Mouse (Mus musculus) embryonic facial prominence, embryonic 12.5 days (tissue): ENCODE measurements around the gene Mia2. TPM values are rescaled to one million over a fixed set of nuclear protein-coding genes. Genes with fewer than 3 reads are reported as not detected.
A peak's percentile ranks its signal among the peaks of the same experiment; 100 is the strongest.

Experiments used
- ATAC-seq: fragments of 200-750 bp; cut with Nextera tagmentation; 2 replicates; pipeline ENCODE4 v1.8.0; 2017; ENCODE audit not compliant: insufficient number of reproducible peaks, insufficient read depth, low FRiP score, low TSS enrichment
- H3K27ac ChIP-seq: fragments of 300-500 bp; sonication (generic); 2 replicates; pipeline ENCODE4 v1.5.1; 2016; ENCODE audit warnings: mild to moderate bottlenecking
- H3K27me3 ChIP-seq: fragments of 300-500 bp; sonication (generic); 2 replicates; pipeline ENCODE4 v1.6.1; 2016; ENCODE audit warnings: mild to moderate bottlenecking, moderate library complexity
- H3K36me3 ChIP-seq: fragments of 300-500 bp; sonication (generic); 2 replicates; pipeline ENCODE4 v1.6.1; 2016; ENCODE audit warnings: mild to moderate bottlenecking
- H3K4me1 ChIP-seq: fragments of 300-500 bp; sonication (generic); 2 replicates; pipeline ENCODE4 v1.6.1; 2016
- H3K4me2 ChIP-seq: fragments of 300-500 bp; sonication (generic); replicated peaks from 2 replicates; pipeline ENCODE4 v1.6.1; 2016; ENCODE audit warnings: mild to moderate bottlenecking, moderate library complexity
- H3K4me3 ChIP-seq: fragments of 300-500 bp; sonication (generic); 2 replicates; pipeline ENCODE4 v1.5.1; 2016; ENCODE audit warnings: mild to moderate bottlenecking
- H3K9ac ChIP-seq: fragments of 300-500 bp; sonication (generic); 2 replicates; pipeline ENCODE4 v1.6.1; 2016; ENCODE audit warnings: mild to moderate bottlenecking, moderate library complexity
- H3K9me3 ChIP-seq: fragments of 300-500 bp; sonication (generic); 2 replicates; pipeline ENCODE4 v1.6.1; 2016; ENCODE audit warnings: mild to moderate bottlenecking, moderate library complexity
- WGBS: fragments of 180-500 bp; shearing (Covaris S2); methylation state at CpG from one replicate; pipeline ENCODE4 v1.1.7; 2016; 5-methylcytosine and 5-hydroxymethylcytosine counted together
- polyA plus RNA-seq: library from polyadenylated mRNA; unstranded; fragments of >200 nt; fragmentation: Nextera tagmentation; extraction: Ambion mirVana; gene quantifications from 2 replicates; pipeline ENCODE4 v1.2.1, GENCODE M21; 2016

Gene Mia2
- polyA plus RNA-seq, 1 experiment from 2014 or later: 60.3 TPM

GRCm38 (mm10) chr12:59105914-59106313 lies 10.3 kb downstream of the Mia2 start:
- WGBS: 76% methylated on average over 6 of the region's 6 CpGs
- no peak for ATAC-seq

GRCm38 (mm10) chr12:59106491-59106890 lies 10.9 kb downstream of the Mia2 start:
- H3K4me3 ChIP-seq: no peak overlapping the region
- H3K4me1 ChIP-seq: no peaks in the 10 kb centered on the region
- no peaks in the 10 kb centered on the region for H3K27me3 ChIP-seq
- H3K4me2 ChIP-seq: no peak overlapping the region
- H3K9ac ChIP-seq: no peak overlapping the region
- WGBS: 82% methylated on average over 5 of the region's 5 CpGs
- H3K9me3 ChIP-seq: no peaks in the 10 kb centered on the region
- no peak overlapping the region for H3K27ac ChIP-seq
- no peaks in the 10 kb centered on the region for H3K36me3 ChIP-seq
- no peak for ATAC-seq

More at GRCm38 (mm10) chr12:59105914-59106313, 10.3 kb downstream of the Mia2 start:
- no peaks in the 10 kb centered on the region for H3K27me3 ChIP-seq
- no peak overlapping the region for H3K4me3 ChIP-seq
- H3K4me1 ChIP-seq: no peaks in the 10 kb centered on the region
- no peaks in the 10 kb centered on the region for H3K36me3 ChIP-seq
- no peak overlapping the region for H3K4me2 ChIP-seq
- no peak overlapping the region for H3K27ac ChIP-seq
- no peak overlapping the region for H3K9ac ChIP-seq
- H3K9me3 ChIP-seq: no peaks in the 10 kb centered on the region

DNA sequence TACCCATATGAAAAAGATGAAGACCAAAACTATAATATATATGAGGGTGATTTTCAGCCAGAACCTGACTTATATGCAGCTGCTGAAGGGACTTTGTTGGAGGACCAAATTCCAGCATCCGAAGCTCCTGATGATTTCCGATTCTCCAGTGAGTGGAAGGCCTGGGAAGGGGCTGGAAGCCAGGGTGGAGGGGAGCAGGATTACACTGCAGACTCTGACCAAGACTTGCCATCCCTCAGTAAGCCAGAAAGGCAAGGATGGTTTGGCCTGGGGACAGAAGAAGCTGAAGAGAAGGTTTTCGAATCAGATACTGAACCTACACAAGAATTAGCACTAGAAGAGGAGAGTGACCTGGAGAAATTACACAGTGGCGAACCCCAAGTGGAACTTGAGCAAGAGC lies 12.3 kb downstream of the Mia2 start:
- no peak overlapping the region for H3K4me2 ChIP-seq
- no peak for ATAC-seq
- 86% methylated on average over 4 of the region's 4 CpGs for WGBS
- H3K4me1 ChIP-seq: no peaks in the 10 kb centered on the region
- no peak overlapping the region for H3K27ac ChIP-seq
- H3K9ac ChIP-seq: no peak overlapping the region
- H3K36me3 ChIP-seq: no peaks in the 10 kb centered on the region
- no peaks in the 10 kb centered on the region for H3K9me3 ChIP-seq
- H3K4me3 ChIP-seq: no peak overlapping the region
- no peaks in the 10 kb centered on the region for H3K27me3 ChIP-seq

DNA sequence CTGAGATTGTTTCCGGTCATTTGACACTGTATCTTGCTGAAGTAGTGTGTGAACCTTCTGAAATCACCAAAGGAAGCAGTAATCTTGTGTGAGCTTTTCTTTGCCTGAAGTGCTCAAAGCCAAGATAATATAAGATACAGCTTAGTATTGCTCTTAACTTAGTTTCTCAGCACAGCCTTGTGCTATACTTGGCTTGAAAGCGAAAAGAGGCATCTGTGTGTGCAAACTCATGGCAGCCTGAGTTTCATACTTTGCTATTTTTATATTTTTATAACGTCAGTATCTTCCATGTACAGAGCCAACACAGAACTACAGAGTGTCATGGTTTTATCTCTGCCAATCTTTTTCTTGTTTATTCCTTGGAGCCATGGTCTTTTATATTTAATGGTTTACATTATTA lies 21.6 kb downstream of the Mia2 start:
- Histone ChIP-seq H3K9me3 (no peaks in the 10 kb centered on the region), H3K4me3 (no peak overlapping the region), H3K36me3 (no peaks in the 10 kb centered on the region), H3K9ac (no peak overlapping the region), H3K27ac (no peak overlapping the region), H3K4me2 (no peak overlapping the region), H3K27me3 (no peaks in the 10 kb centered on the region), H3K4me1 (no peaks in the 10 kb centered on the region)
- no peak for ATAC-seq
- 82% methylated on average over 3 of the region's 3 CpGs for WGBS

- Histone ChIP-seq H3K4me2 (no peak overlapping the region), H3K9ac (no peak overlapping the region), H3K9me3 (no peaks in the 10 kb centered on the region), H3K27me3 (no peaks in the 10 kb centered on the region), H3K27ac (no peak overlapping the region), H3K4me3 (no peak overlapping the region), H3K36me3 (no peaks in the 10 kb centered on the region), H3K4me1 (peaks cover 4% of the 10 kb centered on the region; the same call in 1 of the 2 replicates)
- no peak for ATAC-seq
- 86% methylated on average over 2 of the region's 2 CpGs for WGBS
Observed at GRCm38 (mm10) chr12:59125426-59125825, 29.8 kb downstream of the Mia2 start.

DNA sequence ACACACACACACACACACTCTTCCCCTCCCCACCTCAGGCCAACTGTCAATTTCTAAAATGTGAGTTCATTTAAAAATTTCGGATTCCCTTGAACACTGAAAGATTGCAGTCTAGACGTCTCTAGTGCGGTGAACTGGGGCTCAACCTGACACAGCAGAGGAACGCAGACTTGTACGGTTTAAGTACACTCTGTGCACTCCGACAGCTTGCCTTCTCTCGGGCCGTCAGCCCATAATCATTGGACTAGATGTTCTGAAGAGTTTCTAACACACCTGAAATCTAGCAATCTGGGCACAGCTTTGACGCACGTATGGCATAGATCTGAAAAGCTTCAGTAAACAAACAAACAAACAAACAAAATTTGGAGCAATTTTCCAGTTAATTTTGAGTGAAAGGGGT lies 32.9 kb downstream of the Mia2 start:
- H3K4me2 ChIP-seq: no peak overlapping the region
- 78% methylated on average over 10 of the region's 10 CpGs for WGBS
- H3K9me3 ChIP-seq: no peaks in the 10 kb centered on the region
- peaks cover 16% of the 10 kb centered on the region for H3K4me1 ChIP-seq
- no peak for ATAC-seq
- no peaks in the 10 kb centered on the region for H3K36me3 ChIP-seq
- H3K27ac ChIP-seq: no peak overlapping the region
- no peak overlapping the region for H3K9ac ChIP-seq
- no peaks in the 10 kb centered on the region for H3K27me3 ChIP-seq
- no peak overlapping the region for H3K4me3 ChIP-seq

DNA sequence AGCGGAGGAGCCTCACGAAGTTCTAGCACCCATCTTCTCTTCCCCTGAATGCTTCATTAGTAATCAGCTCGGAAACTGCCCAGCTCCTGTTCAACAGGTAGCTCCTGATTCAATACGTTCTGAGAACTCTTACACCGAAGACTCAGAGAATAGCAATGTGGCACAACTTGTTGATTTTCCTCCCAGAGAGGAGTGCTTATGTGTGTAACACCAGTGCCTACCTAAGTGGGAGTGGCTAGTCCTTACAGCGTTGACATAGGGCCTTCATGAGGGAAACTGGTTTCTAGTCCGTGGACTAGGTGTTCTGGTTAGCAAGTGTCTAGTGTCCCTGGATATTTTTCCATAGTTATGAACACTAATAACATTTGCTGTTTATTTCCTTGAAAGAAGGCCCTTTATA lies 33.4 kb downstream of the Mia2 start:
- Histone ChIP-seq H3K36me3 (no peaks in the 10 kb centered on the region), H3K9ac (no peak overlapping the region), H3K4me3 (no peak overlapping the region), H3K27ac (no peak overlapping the region), H3K27me3 (no peaks in the 10 kb centered on the region), H3K4me2 (0 out of 2 replicates have a peak overlapping the region, but pooled peaks have one; percentile 68), H3K9me3 (no peaks in the 10 kb centered on the region), H3K4me1 (peaks cover 16% of the 10 kb centered on the region)
- no peak for ATAC-seq
- WGBS: 47% methylated on average over 7 of the region's 7 CpGs

GRCm38 (mm10) chr12:59129592-59129991 lies 34.0 kb downstream of the Mia2 start:
- ATAC-seq: no peak
- Histone ChIP-seq H3K4me2 (peak overlapping the region; percentile 68), H3K9me3 (no peaks in the 10 kb centered on the region), H3K4me3 (peak overlapping the region; percentile 81), H3K27me3 (no peaks in the 10 kb centered on the region), H3K36me3 (no peaks in the 10 kb centered on the region), H3K27ac (peak overlapping the region; percentile 41; the same call in 1 of the 2 replicates), H3K4me1 (peaks cover 16% of the 10 kb centered on the region), H3K9ac (no peak overlapping the region)
- 10% methylated on average over 6 of the region's 6 CpGs for WGBS

GRCm38 (mm10) chr12:59130249-59130648 lies 34.6 kb downstream of the Mia2 start:
- H3K9ac ChIP-seq: peak overlapping the region; percentile 96
- H3K27ac ChIP-seq: peak overlapping the region; percentile 96
- ATAC-seq: no peak
- H3K36me3 ChIP-seq: no peaks in the 10 kb centered on the region
- no peaks in the 10 kb centered on the region for H3K9me3 ChIP-seq
- peak overlapping the region; percentile 68 for H3K4me2 ChIP-seq
- H3K4me3 ChIP-seq: peak overlapping the region; percentile 81
- 8% methylated on average over 3 of the region's 3 CpGs for WGBS
- H3K27me3 ChIP-seq: no peaks in the 10 kb centered on the region
- H3K4me1 ChIP-seq: peaks cover 16% of the 10 kb centered on the region

DNA sequence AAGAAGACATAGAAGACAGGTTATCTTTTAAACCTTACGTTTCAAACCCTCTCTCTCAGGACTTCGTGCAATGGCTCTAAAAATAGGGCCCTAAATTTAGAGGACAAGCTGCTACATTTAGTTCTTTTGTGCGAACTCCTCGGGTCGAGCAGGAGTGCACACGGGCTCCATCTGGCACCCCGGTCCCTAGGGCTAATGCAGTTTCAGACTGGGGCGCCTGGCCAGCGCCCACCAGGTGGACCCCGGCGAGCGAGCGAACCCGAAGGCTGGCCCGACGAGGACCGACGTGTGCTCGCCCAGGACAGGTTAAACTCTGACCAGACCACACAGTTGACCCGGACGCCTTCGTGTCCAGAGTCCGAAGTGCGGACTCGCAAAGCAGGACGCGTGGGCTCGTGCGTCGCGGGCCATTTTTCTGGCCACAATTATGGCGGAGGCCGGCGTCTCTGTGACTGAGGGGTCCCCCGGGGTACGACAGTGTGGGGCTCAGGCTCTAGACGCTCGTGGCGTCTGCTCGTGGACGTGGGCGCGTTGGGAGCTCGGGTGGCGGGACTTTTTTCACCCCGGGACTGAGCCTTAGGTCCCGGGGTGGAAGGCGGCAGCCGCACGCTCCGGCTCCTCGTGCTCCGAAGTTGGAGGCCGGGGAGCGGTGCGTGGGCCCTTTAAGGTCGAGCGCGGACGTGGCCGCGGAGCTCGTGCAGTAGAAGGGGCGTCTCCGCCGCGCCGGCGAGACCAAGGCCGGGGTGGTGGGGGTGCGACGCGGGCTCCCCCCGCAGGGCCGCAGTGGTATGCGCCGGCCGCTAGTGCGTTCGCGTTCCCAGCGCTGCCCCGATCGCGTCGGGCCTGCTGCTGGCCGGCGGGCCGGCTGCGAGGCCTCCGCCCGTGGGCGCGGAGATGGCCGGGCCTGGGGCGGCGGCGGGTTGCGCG lies 35.3 kb downstream of the Mia2 start:
- under 1% methylated on average over 96 of the region's 100 CpGs for WGBS
- no peaks in the 10 kb centered on the region for H3K36me3 ChIP-seq
- H3K4me3 ChIP-seq: peak overlapping the region; percentile 81
- peak overlapping the region; percentile 96 for H3K27ac ChIP-seq
- H3K4me1 ChIP-seq: peaks cover 16% of the 10 kb centered on the region
- H3K9me3 ChIP-seq: no peaks in the 10 kb centered on the region
- peak overlapping the region; percentile 96 for H3K9ac ChIP-seq
- H3K27me3 ChIP-seq: no peaks in the 10 kb centered on the region
- ATAC-seq: peak; percentile 93
- peak overlapping the region; percentile 68 for H3K4me2 ChIP-seq

DNA sequence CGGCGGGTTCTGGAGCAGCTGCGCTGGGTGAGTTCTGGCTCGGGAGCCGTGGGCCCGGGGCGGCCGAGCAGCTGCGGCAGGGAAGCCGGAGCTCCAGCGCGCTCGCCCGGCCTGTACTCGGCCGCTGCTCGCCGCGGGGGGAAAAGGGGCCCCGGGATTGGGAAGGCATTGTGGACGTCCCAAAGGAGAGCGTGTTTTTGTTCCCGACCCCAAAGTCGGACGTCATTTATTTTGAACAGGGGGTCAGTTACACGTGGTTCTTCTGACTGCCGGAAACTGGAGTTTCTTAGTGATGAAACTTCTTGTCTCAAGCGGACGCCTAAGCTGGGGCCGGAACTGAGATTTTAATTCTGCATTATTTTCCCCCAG lies 36.0 kb downstream of the Mia2 start:
- H3K27ac ChIP-seq: peak overlapping the region; percentile 96
- peaks cover 16% of the 10 kb centered on the region for H3K4me1 ChIP-seq
- H3K4me2 ChIP-seq: peak overlapping the region; percentile 68
- H3K4me3 ChIP-seq: peak overlapping the region; percentile 81
- H3K27me3 ChIP-seq: no peaks in the 10 kb centered on the region
- H3K36me3 ChIP-seq: 0 out of 2 replicates have a peak, but pooled peaks cover 2% of the 10 kb centered on the region
- peak overlapping the region; percentile 96 for H3K9ac ChIP-seq
- peak; percentile 47 for ATAC-seq
- H3K9me3 ChIP-seq: no peaks in the 10 kb centered on the region
- WGBS: under 1% methylated on average over 30 of the region's 30 CpGs

DNA sequence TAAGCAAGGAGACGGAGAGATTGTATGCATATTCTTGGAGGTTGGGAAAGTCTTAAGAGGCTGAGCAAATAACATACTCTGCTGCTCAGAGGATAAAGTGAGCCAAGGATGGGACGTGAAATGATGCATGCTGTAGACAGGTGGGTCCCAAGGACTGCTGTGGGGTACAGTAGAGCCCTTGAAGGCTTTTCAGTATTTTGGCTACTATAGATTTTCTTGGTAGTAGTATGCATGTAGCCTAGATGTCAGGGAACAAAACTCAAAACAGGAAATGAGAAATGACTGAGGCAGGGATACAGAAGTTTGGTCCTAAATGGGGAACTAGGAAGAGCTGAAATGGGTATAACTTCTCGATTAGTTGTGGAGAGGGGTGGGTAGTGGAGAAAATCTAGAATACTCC lies 36.9 kb downstream of the Mia2 start:
- peaks cover 16% of the 10 kb centered on the region for H3K4me1 ChIP-seq
- no peaks in the 10 kb centered on the region for H3K27me3 ChIP-seq
- peak overlapping the region; percentile 96 for H3K9ac ChIP-seq
- H3K27ac ChIP-seq: no peak overlapping the region
- H3K4me2 ChIP-seq: peak overlapping the region; percentile 68
- no peaks in the 10 kb centered on the region for H3K9me3 ChIP-seq
- peak overlapping the region; percentile 81 for H3K4me3 ChIP-seq
- H3K36me3 ChIP-seq: 0 out of 2 replicates have a peak, but pooled peaks cover 2% of the 10 kb centered on the region
- 38% methylated on average over 3 of the region's 3 CpGs for WGBS
- no peak for ATAC-seq
